Mouse (Mus musculus): ENCODE results near the gene Rnf26. TPM values are rescaled to one million over a fixed set of nuclear protein-coding genes. Genes with fewer than 3 reads are reported as not detected.

Rnf26 gene
- total RNA-seq, 2 experiments from 2014 or later: 10.1 to 11.3 TPM

DNA sequence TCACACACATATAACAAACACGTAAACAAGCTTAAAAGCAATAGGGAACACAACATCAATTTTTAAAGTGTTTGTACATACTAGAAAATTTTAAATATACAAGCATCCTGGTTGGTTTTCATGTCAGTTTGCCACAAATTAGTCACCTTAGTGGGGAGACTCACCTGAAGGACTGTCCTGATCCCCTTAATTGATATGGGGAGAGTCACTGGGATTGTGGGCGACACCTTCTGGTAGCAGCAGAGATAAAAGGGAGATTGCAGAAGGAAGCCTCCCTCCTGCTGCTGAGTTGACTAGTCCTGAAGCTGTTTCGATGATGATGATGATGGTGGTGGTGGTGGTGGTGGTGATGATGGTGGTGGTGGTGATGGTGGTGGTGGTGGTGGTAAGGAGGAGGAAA, 60.5 kb downstream of the Rnf26 start:
- no peak for DNase-seq
- intact Hi-C loops (cut with DNase I): no loop called here

DNA sequence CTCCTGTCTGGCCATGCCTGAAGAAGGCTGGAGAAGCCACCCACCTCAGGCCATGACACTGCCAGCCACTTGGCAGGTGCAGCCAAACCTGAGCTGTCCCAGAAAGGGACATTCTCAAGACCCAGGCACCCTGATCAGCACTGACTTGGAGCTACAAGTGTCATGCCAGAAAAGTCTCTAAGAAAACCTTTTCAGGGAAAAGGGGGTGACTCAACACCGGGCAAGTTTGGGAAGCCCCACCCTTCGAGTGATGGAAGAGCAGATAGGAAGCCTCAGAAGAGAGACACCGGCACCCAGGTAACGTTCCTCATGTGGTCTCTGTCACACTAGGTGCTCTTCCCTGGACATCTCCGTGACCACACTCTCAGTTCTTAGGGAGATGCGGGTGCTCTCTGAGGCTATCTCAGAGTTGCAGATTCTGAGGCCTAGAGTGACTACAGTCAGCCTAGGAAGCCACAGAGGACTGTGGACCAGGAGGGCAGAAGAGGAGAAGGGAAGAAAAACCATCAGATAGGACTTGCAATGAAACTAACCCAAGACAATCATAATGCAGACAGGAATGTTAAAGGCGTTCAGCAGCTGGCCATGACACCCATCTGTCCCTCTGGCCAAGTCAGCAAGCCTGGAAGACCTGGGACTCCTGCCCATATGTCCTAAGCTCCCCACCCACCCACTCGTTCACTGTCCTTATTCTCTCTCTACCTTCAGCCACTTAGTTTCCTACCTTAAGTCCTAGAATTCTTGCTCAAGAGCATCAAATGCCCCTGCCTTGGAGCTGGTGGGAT, 63.7 kb downstream of the Rnf26 start:
- intact Hi-C loops (cut with DNase I): no loop called here
- DNase-seq: no peak

DNA sequence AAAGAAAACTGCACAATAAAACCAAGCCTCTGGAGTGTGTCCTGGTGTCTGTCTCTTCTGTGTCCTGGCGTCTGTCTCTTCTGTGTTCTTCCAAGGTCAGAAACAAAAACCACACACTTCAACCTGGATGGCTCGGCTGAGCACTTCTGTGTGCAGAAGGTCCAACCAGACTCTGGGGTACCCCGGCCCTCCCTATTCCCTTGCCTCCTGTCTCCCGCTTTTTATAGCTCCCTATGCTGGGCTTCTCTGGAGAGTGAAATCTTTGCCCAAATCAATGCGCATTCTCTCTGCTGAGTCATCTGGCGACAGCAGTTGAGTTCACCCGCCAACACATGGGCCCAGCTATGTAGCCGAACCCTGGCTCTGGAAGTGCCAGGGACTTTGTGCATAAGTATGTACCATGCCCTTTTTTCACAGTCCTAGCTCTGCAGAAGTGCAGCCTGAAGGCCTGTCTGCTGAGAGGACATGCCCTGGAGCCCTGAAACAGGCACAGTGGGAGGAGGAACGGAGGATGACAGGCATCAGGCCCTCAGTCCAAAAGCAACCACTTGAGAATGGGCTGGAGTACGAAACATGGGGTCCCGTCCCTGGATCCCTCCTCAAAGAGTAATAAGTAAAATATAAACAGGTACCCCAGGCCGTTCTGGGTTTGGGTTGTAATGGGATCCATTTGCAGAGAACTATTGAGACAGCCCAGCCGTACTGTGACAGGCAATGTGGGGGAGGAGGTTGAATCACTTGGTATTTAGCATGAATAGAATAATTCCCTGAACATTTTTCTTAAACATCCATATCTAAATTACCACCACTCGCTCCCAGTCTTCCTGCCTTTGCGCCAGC, 64.6 kb downstream of the Rnf26 start:
- intact Hi-C loops (cut with DNase I): no loop called here

DNA sequence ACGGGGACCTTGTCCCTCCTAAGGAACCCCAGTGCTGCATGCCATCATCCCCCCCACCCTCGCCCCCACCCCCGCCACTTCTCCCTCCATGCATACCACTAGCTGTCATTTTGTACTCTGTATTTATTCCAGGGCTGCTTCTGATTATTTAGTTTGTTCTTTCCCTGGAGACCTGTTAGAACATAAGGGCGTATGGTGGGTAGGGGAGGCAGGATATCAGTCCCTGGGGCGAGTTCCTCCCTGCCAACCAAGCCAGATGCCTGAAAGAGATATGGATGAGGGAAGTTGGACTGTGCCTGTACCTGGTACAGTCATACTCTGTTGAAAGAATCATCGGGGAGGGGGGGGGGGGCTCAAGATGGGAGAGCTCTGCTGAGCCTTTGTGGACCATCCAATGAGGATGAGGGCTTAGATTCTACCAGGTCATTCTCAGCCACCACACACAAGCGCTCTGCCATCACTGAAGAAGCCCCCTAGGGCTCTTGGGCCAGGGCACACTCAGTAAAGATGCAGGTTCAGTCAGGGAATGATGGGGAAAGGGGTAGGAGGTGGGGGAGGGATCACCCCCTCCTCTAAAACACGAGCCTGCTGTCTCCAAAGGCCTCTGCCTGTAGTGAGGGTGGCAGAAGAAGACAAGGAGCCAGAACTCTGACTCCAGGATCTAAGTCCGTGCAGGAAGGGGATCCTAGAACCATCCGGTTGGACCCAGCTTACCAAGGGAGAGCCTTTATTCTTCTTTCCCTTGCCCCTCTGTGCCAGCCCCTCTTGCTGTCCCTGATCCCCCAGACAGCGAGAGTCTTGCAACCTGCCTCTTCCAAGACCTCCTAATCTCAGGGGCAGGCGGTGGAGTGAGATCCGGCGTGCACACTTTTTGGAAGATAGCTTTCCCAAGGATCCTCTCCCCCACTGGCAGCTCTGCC, 65.5 kb downstream of the Rnf26 start:
- no peak for DNase-seq
- intact Hi-C loops (cut with DNase I): no loop called here

More for the DNA sequence above, 64.6 kb downstream of the Rnf26 start:
- no peak for DNase-seq

DNA sequence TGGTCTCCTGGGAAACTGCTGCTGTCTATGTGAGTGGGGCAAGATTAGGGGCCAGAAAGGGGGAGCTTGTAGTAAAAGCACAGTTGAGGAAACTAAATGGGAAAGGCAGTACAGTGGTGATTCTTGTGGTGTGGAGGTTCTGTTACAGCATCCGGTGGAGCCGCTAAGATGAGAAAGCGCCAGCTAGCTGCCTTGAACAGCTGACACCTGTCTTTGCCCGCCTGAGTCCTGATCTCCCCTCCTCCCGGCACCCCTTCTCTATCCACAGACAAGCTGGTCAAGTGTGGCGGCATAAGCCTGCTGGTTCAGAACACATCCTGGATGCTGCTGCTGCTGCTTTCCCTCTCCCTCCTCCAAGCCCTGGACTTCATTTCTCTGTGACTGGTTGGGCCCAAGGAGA, 66.2 kb downstream of the Rnf26 start:
- intact Hi-C loops (cut with DNase I): no loop called here
- no peak for DNase-seq

DNA sequence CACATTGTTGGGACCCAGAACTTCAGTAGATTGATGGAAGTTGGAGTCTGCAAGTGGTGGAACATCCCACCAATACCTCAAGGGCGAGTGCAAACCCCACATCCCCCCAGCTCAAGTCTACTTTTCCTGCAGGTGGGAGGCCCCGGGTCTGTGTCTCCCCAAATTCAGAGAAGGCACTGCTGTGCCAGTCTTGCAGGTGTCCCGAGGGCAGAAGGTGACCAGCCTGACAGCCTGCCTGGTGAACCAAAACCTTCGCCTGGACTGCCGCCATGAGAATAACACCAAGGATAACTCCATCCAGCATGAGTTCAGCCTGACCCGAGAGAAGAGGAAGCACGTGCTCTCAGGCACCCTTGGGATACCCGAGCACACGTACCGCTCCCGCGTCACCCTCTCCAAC, 66.9 kb downstream of the Rnf26 start:
- DNase-seq: no peak
- intact Hi-C loops (cut with DNase I): no loop called here

DNA sequence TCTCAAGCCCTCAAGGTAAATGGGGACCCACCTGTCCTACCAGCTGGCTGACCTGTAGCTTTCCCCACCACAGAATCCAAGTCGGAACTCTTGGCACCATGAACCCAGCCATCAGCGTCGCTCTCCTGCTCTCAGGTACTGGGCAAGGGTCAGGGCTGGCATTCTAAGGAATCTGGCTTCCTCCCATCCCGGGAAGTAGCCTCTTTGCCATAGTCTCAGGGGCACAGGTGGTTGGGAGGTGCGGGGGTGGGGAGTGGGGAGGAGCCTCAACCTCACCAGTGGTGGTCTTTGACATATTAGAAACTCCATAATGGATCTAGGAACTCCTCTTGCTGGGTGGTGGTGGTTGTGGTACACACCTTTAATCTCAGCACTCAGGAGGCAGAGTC, 67.4 kb downstream of the Rnf26 start:
- intact Hi-C loops (cut with DNase I): no loop called here
- no peak for DNase-seq

Other genes starting within 250 kb of the Rnf26 start
- 10 to 100 TPM; 27.1 to 57.0 TPM for gene Thy1, start 70.1 kb downstream of the Rnf26 start, total RNA-seq (2021)
- 100 to 1,000 TPM; 149 to 157 TPM for gene Usp2, start 46.5 kb downstream of the Rnf26 start, total RNA-seq (2021)
- gene Mfrp, start 11.8 kb downstream of the Rnf26 start, total RNA-seq (2021): not detected
- gene C1qtnf5, start 6.3 kb downstream of the Rnf26 start, total RNA-seq (2021): 10 to 100 TPM; 15.2 to 19.5 TPM
- gene Gm49380, start within 50 bp of the Rnf26 start, total RNA-seq (2021): under 1 TPM in 1 of 2 experiments, not detected in 1; 0.12 TPM
- gene Mcam, start 21.0 kb upstream of the Rnf26 start, total RNA-seq (2021): 10 to 100 TPM; 81.2 to 82.3 TPM
- 10 to 100 TPM; 26.4 to 31.2 TPM for gene Cbl, start 120.5 kb upstream of the Rnf26 start, total RNA-seq (2021)
- gene Ccdc153, start 127.2 kb upstream of the Rnf26 start, total RNA-seq (2021): 1 to 10 TPM in 1 of 2 experiments, not detected in 1; 1.1 TPM
- 1 to 10 TPM; 2.0 to 2.8 TPM for gene Pdzd3, start 138.0 kb upstream of the Rnf26 start, total RNA-seq (2021)
- gene Nlrx1, start 155.1 kb upstream of the Rnf26 start, total RNA-seq (2021): 10 to 100 TPM; 17.3 TPM
- gene Abcg4, start 175.1 kb upstream of the Rnf26 start, total RNA-seq (2021): under 1 TPM; 0.72 to 0.73 TPM
- gene Hinfp, start 192.2 kb upstream of the Rnf26 start, total RNA-seq (2021): 10 to 100 TPM; 11.0 to 11.4 TPM
- gene C2cd2l, start 206.8 kb upstream of the Rnf26 start, total RNA-seq (2021): 10 to 100 TPM; 15.8 to 16.6 TPM
- 10 to 100 TPM; 18.8 to 21.0 TPM for gene Dpagt1, start 212.5 kb upstream of the Rnf26 start, total RNA-seq (2021)
- 10 to 100 TPM; 21.6 to 35.0 TPM for gene H2afx, start 221.2 kb upstream of the Rnf26 start, total RNA-seq (2021)
- 10 to 100 TPM; 44.4 to 46.8 TPM for gene Hmbs, start 230.7 kb upstream of the Rnf26 start, total RNA-seq (2021)
- gene Vps11, start 248.2 kb upstream of the Rnf26 start, total RNA-seq (2021): 10 to 100 TPM; 17.8 to 19.5 TPM